Mouse (Mus musculus) heart, embryonic 14.5 days (tissue): ENCODE measurements at regions not wholly inside any gene's neighbourhood (a gene's known extent, or its start where the extent isn't known, plus 50 kb on each side); places are given as distances from the start of the nearest gene placed in this dataset.

Experiments used
- ATAC-seq: fragments of 200-750 bp; cut with Nextera tagmentation; 2 replicates; pipeline ENCODE4 v1.8.0; 2017; ENCODE audit warnings: low read depth, moderate TSS enrichment; ENCODE audit not compliant: insufficient number of reproducible peaks, insufficient read depth, low FRiP score
- H3K27ac ChIP-seq, 2 experiments: fragments of 200-500 bp in 1 of 2; fragments of 300-500 bp in 1 of 2; sonication (generic) in 1 of 2; replicated peaks in 1 of 2; 2 replicates each; pipeline ENCODE4 v1.5.1; 2012 to 2014; ENCODE audit warnings: low read depth in 2 of 2, low read length in 2 of 2, control low read depth in 1 of 2, mild to moderate bottlenecking in 1 of 2, mixed read lengths in 1 of 2; ENCODE audit not compliant: control insufficient read depth in 1 of 2, insufficient read depth in 1 of 2
- H3K27me3 ChIP-seq: fragments of 300-500 bp; sonication (generic); 2 replicates; pipeline ENCODE4 v1.6.1; 2014; ENCODE audit warnings: mild to moderate bottlenecking, low read length, control low read depth; ENCODE audit not compliant: control insufficient read depth, insufficient read depth
- H3K36me3 ChIP-seq: fragments of 300-500 bp; sonication (generic); 2 replicates; pipeline ENCODE4 v1.6.1; 2014; ENCODE audit warnings: mild to moderate bottlenecking, control low read depth, low read length, mixed read lengths; ENCODE audit not compliant: control insufficient read depth, insufficient read depth
- H3K4me1 ChIP-seq, 2 experiments: fragments of 200-500 bp in 1 of 2; fragments of 300-500 bp in 1 of 2; sonication (generic) in 1 of 2; 2 replicates each; pipeline ENCODE4 v1.6.1; 2012 to 2014; ENCODE audit warnings: low read length in 2 of 2, control low read depth in 1 of 2, mixed read lengths in 1 of 2; ENCODE audit not compliant: control insufficient read depth in 2 of 2, insufficient read depth in 2 of 2
- H3K4me2 ChIP-seq: fragments of 300-500 bp; sonication (generic); 2 replicates; pipeline ENCODE4 v1.6.1; 2014; ENCODE audit warnings: mild to moderate bottlenecking, low read length
- H3K4me3 ChIP-seq, 2 experiments: fragments of 200-500 bp in 1 of 2; fragments of 300-500 bp in 1 of 2; sonication (generic) in 1 of 2; 2 replicates each; pipeline ENCODE4 v1.5.1; 2012 to 2014; ENCODE audit warnings: low read length in 2 of 2, mild to moderate bottlenecking in 2 of 2, control low read depth in 1 of 2, low read depth in 1 of 2, moderate library complexity in 1 of 2; ENCODE audit not compliant: control insufficient read depth in 1 of 2, insufficient read depth in 1 of 2
- H3K9ac ChIP-seq: fragments of 300-500 bp; sonication (generic); 2 replicates; pipeline ENCODE4 v1.6.1; 2014; ENCODE audit warnings: mild to moderate bottlenecking, low read length
- H3K9me3 ChIP-seq: fragments of 300-500 bp; sonication (generic); 2 replicates; pipeline ENCODE4 v1.6.1; 2016; ENCODE audit warnings: low read length, control low read depth; ENCODE audit not compliant: control insufficient read depth
- WGBS: fragments of 180-500 bp; shearing (Covaris S2); extraction: QIAGEN DNeasy Blood & Tissue Kit; methylation state at CpG from one replicate; pipeline ENCODE4 v1.1.7; 2014; 5-methylcytosine and 5-hydroxymethylcytosine counted together

- 38% methylated on average over 1 of the region's 1 CpGs for WGBS
- Histone ChIP-seq H3K27me3 (no peaks in the 10 kb centered on the region), H3K36me3 (no peaks in the 10 kb centered on the region), H3K4me3 (no peak overlapping the region), H3K4me1 (peaks cover 0 to 5% of the 10 kb centered on the region in 2 experiments; a peak in 1 of 4 replicates), H3K27ac (no peak overlapping the region), H3K9ac (no peak overlapping the region), H3K4me2 (no peak overlapping the region), H3K9me3 (peaks cover 6% of the 10 kb centered on the region)
- no peak for ATAC-seq
Measured at GRCm38 (mm10) chr7:115333046-115333577, 589.6 kb downstream of the Insc start.

- Histone ChIP-seq H3K27me3 (no peaks in the 10 kb centered on the region), H3K4me3 (no peak overlapping the region), H3K4me1 (peaks cover 0 to 4% of the 10 kb centered on the region in 2 experiments; a peak in 1 of 4 replicates), H3K9me3 (peaks cover 6% of the 10 kb centered on the region), H3K4me2 (no peak overlapping the region), H3K27ac (no peak overlapping the region), H3K36me3 (no peaks in the 10 kb centered on the region), H3K9ac (no peak overlapping the region)
- 82% methylated on average over 3 of the region's 3 CpGs for WGBS
- ATAC-seq: no peak
Measured at GRCm38 (mm10) chr7:115335051-115335450, 591.6 kb downstream of the Insc start.

- H3K4me2 ChIP-seq: no peak overlapping the region
- ATAC-seq: no peak
- H3K4me3 ChIP-seq: no peak overlapping the region
- 0 out of 4 replicates have a peak, but pooled peaks cover 0 to 2% of the 10 kb centered on the region in 2 experiments for H3K4me1 ChIP-seq
- 74% methylated on average over 7 of the region's 7 CpGs for WGBS
- no peaks in the 10 kb centered on the region for H3K36me3 ChIP-seq
- no peak overlapping the region for H3K27ac ChIP-seq
- H3K9me3 ChIP-seq: peaks cover 6% of the 10 kb centered on the region
- H3K9ac ChIP-seq: no peak overlapping the region
- H3K27me3 ChIP-seq: no peaks in the 10 kb centered on the region
Measured at GRCm38 (mm10) chr7:115340155-115340554, 596.7 kb downstream of the Insc start.

- Histone ChIP-seq H3K27ac (no peak overlapping the region), H3K4me3 (no peak overlapping the region), H3K27me3 (no peaks in the 10 kb centered on the region), H3K4me2 (no peak overlapping the region), H3K9ac (no peak overlapping the region), H3K36me3 (no peaks in the 10 kb centered on the region), H3K9me3 (peaks cover 6% of the 10 kb centered on the region), H3K4me1 (0 out of 4 replicates have a peak, but pooled peaks cover 0 to 2% of the 10 kb centered on the region in 2 experiments)
- 64% methylated on average over 4 of the region's 4 CpGs for WGBS
- no peak for ATAC-seq
Measured at GRCm38 (mm10) chr7:115341007-115341406, 597.5 kb downstream of the Insc start.

GRCm38 (mm10) chr7:115345749-115346148, 602.3 kb downstream of the Insc start:
- ATAC-seq: no peak
- Histone ChIP-seq H3K4me3 (no peak overlapping the region), H3K27ac (no peak overlapping the region), H3K4me1 (0 out of 4 replicates have a peak, but pooled peaks cover 0 to 2% of the 10 kb centered on the region in 2 experiments), H3K9me3 (no peaks in the 10 kb centered on the region), H3K9ac (no peak overlapping the region), H3K4me2 (no peak overlapping the region), H3K36me3 (no peaks in the 10 kb centered on the region), H3K27me3 (no peaks in the 10 kb centered on the region)
- WGBS: 49% methylated on average over 3 of the region's 3 CpGs

GRCm38 (mm10) chr7:115358711-115359110, 615.2 kb downstream of the Insc start:
- 50% methylated on average over 6 of the region's 6 CpGs for WGBS
- ATAC-seq: no peak
- Histone ChIP-seq H3K27ac (no peak overlapping the region), H3K4me1 (peaks cover 0 to 3% of the 10 kb centered on the region in 2 experiments; a peak in 1 of 4 replicates), H3K36me3 (no peaks in the 10 kb centered on the region), H3K4me3 (no peak overlapping the region), H3K4me2 (no peak overlapping the region), H3K27me3 (no peaks in the 10 kb centered on the region), H3K9me3 (peaks cover 9% of the 10 kb centered on the region), H3K9ac (no peak overlapping the region)

- Histone ChIP-seq H3K36me3 (no peaks in the 10 kb centered on the region), H3K4me3 (no peak overlapping the region), H3K4me1 (peaks cover 0 to 3% of the 10 kb centered on the region in 2 experiments; a peak in 1 of 4 replicates), H3K27ac (no peak overlapping the region), H3K4me2 (no peak overlapping the region), H3K9me3 (peaks cover 9% of the 10 kb centered on the region), H3K9ac (no peak overlapping the region), H3K27me3 (no peaks in the 10 kb centered on the region)
- no peak for ATAC-seq
- WGBS: 70% methylated on average over 3 of the region's 3 CpGs
Measured at GRCm38 (mm10) chr7:115360142-115360541, 616.6 kb downstream of the Insc start.

- H3K4me3 ChIP-seq: no peak overlapping the region
- ATAC-seq: no peak
- H3K9me3 ChIP-seq: peaks cover 9% of the 10 kb centered on the region
- H3K27me3 ChIP-seq: no peaks in the 10 kb centered on the region
- H3K27ac ChIP-seq: no peak overlapping the region
- H3K36me3 ChIP-seq: no peaks in the 10 kb centered on the region
- no peak overlapping the region for H3K9ac ChIP-seq
- WGBS: 76% methylated on average over 2 of the region's 2 CpGs
- H3K4me1 ChIP-seq: peaks cover 11% of the 10 kb centered on the region in 2 experiments; a peak in 3 of 4 replicates
- no peak overlapping the region for H3K4me2 ChIP-seq
Measured at GRCm38 (mm10) chr7:115362117-115362516, 618.6 kb downstream of the Insc start.
